Mouse (Mus musculus) skeletal muscle tissue, adult 2 months (tissue): ENCODE data around the gene Tmem236.
A peak's percentile ranks its signal among the peaks of the same experiment; 100 is the strongest.

Experiments
- DNase-seq: peaks from one replicate; pipeline ENCODE4 v3.0.0-alpha.2; 2012; ENCODE audit warnings: low read depth, low spot score

Gene Tmem236

DNA sequence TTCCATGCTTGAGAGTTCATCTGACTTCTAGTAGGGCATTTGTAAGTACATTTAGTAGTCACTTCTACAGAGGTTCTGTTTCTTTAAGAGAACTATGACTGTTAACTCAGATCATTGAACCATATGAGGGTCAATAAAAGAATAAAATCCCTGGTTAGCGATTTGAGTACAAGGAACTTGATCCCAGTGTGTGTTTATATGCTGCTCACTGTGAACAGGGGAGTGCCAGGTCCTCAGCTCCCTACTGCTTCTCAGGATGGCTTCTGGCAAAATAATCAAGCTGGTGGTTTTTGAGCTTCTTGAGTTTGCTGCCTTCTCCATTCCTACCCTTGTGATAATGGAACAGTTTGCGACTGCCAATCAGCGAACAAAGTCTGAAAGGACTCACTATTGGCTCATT is at the start of gene Tmem236:
Gene Tmem236 (plus strand): TSS at position 190 of the 400 bp plus-strand sequence.
- no peak for DNase-seq

DNA sequence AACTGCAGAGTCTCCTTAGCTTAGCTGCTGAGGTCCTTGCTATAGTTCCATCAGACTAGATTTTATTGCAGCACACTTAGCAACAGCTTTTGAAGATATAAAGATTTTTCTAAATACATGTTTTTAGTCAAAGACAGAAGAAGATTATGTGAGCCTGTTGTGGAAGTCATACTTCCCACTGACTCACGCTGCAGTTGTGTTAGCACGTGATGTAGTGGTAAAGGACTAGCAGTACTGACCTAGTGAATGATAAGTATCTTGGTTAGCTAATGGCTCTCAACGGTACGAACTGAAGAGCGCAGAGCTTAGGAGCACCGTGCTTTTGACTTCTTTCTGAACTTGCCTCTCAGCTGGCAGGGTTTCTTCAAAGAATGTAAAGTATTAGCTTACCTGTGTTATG is 47.9 kb upstream of the Tmem236 start:
- no peak for DNase-seq

DNA sequence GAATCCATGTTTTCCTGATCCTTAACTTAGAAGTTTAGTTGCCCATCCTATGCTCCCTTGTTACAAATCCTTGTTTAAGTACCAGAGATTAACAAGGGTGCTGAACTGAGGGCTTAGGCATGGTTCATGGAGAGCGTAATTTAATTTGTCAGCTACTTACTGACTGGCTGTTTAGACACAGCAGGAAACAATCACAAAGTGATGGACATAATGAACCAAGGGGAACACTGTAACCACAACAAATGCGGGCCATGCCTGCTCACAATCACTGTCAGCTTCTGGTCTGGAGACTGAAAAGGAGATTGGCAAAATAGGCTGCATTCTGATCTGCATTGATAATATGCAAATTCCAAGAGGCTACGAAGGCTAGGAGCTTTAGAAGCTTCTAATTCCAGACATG is 46.7 kb upstream of the Tmem236 start:
- DNase-seq = no peak

DNA sequence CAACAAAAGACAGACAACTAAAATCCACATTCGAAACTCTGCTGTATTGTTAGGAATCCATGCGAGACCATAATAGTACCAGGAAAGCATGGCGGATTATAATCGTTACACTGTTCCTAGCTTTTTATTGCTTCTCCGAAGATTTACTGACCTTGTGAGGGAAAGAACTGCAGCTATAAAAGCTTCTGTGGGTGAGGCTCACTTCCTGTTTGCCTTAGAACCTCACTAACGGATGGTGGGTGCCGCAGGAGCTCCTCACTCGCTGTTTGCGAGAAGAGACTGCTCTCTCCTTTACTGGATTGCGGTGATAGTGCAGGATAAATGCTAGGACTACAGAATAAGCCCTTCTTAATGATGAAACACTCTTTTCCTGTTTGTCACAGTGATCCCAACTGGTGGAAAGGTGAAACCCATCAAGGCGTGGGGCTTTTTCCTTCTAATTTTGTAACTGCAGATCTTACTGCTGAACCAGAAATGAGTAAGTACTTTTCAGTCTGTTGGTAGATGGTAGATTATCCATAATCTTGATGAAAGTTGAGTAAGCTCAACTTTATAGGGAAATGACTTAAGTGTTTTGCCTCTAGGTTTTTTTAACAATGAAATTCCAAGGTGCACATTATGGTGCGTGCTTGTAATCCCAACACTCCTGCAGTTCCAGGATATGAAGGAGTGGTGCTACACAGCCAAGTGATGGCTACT is 43.5 kb upstream of the Tmem236 start:
- no peak for DNase-seq

DNA sequence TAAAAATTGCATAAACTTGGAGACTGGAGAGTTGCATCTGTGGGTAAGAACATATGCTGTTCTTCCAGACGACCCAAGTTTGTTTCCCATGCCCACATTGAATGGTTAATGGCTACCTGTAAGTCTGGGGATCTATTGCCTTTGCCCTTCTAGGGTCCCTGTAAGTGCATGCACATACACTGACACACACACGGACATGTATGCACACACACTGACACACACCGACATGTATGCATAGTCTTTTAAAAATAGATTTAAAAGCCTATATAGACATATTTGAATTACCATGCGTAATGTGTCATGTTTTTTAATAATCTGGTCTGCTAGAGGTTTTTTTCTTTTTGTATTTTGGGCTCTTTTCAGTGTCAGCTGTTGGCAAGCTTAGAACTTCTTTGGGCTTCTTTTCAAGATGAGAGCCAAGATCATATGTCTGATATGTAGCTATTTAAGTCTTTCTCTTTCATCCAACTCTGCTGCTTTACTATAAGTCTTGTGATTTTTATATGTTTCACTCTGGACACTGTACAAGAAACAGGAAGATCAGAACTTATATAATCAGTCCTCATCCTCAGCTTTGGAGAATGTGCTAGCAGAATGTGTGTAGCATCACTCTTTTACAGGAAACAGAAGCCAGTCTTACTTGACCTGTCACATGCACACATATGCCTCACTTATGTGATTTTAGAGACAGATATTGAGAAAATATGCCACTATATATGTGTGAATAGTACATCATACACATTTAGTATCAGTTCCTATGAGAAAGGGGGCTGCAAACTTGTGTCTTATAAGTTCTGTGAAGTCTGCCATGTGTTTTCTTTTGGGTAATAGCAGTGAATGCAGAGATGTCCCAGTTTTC is 41.6 kb upstream of the Tmem236 start:
- no peak for DNase-seq

DNA sequence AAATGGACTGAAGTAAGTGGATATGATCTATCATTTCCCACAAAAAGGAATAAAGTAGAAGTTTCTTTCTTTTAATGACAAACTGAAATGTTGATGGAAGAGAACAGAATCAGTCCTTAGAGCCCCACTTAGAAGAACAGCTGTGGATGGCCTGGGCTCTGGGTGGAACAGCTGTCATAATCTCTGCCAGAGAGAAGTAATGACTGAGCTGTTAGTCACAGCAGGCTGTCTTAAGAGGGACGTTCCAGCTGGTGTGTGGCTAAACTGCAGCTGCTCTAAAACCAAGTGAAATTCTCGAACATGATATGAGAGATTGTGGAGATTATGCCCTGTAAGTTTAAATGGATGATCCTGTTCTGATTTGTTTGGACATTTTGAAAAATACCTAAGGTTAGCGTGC is 37.4 kb upstream of the Tmem236 start:
- DNase-seq = peak; percentile 38

DNA sequence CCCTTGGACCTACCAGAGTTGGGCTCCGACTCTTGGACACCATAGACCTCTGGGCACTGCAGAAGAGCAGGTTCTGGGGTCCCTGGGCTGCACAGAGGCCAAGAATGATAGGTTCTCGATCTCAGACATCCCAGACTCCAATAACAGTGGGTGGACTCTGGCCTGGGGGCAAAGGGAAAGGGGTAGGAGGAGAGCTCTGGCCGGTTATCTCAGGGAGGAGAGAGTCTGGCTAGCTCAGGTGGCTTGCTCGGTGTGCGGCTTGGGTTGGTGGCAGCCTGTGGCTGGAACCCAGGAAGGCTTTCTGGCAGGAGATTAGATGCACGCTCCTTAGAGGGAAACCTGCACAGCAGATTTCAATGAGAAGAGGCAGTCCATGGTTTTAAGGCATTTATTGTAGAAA is 34.7 kb upstream of the Tmem236 start:
- DNase-seq = no peak

DNA sequence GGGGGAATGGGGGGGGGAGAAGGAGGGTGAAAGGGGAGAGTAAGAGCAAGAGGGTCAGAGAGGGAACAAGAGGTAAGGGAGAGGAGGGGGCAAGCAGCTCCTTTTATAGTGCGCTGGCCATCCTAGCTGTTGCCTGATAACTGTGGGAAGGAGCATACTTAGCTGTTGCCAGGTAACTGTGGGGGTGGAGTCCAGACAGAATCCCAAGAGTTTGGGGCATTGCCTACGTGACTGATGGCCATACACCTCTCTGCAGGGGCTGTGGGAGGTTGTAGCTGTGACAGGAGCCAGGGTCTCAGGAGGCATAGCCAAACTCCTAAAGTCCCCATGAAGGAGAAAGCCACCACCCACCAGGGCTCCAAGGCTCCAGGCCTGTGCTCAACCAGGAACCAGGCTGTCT is 34.3 kb upstream of the Tmem236 start:
- DNase-seq = no peak

DNA sequence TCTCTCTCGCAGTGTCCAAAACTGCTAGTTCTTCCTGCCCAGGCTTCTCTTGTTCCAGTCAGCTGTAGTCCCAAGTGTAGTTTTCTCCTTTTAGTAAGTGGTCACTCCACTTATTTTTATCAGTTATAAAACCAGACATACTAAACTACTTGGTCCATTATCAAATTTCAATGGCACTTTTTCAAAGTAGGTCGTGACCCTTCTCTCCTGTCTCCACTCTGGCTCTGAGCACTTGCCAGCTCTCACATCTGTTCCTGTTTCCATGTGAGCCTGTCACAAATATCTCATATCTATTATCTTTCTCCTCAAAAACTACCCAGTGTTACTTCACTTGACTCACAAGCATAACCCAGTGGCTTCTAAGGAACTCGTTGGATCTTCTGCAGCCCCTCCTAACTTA is 29.0 kb upstream of the Tmem236 start:
- peak; percentile 69 for DNase-seq

DNA sequence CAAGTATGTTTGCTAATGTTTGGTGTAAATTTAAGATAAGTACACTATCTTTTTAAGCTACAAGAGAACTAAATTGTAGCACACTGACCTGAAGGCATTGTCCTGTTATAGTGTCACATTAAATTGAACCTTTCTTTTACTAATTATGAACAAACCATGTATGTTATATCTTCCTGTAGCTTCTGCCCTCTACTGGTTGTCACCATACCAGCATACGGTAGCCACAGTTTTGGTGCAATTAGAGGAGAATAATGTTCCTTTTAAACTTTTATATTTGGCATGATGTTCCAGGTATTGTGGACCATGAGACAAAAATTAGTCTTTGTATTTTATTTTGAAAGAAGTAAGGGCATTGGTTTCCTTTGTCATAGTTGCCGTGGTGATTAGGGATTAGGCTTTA is 27.4 kb upstream of the Tmem236 start:
- DNase-seq = no peak

DNA sequence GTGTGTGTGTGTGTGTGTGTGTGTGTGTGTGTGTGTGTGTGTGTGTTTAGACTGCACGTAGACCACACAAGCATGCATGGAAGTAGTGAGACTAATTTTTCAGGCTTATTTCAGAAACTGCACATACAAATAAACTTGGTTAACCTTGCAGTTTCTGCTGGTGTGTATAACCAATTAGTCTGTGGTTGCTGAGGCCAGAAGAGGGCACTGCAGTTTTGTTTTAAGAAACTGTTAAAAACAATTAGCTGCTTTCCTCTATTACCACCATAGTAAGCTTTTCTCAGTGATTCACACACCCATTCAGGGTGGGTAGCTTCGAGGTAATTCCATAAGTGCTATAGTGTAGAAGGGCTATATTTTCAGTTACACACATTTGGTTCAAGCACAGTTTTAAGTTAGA is 23.5 kb upstream of the Tmem236 start:
- DNase-seq = no peak

DNA sequence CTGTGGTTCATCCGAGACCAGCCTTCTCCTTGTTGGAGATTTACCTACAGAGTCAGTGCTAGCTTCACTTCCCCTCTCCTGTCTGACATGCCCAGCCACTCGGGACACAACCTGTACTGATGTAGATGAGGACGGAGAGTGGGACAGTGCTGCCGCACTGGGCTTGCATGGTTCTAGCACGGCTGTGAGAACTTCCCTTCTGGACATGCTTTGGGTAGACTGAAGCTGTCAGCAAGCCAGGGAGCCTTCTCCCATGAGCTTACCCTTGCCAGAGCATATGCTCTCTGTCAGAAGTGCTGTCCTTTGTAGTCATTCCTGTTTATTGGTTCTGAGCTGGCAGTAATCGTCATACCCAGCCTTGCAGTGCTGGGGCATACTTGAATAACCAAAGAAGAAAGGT is 22.5 kb upstream of the Tmem236 start:
- DNase-seq = no peak

DNA sequence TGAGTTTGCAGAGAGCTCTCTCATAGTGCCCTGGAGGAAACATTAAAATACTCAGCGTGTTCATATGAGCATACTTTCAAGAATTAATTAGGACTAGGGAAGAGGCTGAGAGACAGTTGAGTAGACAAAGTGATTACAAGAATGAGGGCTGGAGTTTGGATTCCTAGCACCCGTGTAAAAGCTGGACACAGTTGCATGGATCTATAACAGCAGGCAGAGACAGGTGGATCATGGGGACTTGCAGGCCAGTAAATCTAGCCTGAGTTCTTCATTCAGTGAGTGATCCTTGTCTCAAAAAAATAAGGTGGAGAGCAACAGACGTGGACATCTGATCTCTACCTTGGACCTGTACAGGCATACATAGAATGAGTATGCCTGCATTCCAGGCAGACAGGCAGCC is 15.3 kb upstream of the Tmem236 start:
- DNase-seq = no peak

DNA sequence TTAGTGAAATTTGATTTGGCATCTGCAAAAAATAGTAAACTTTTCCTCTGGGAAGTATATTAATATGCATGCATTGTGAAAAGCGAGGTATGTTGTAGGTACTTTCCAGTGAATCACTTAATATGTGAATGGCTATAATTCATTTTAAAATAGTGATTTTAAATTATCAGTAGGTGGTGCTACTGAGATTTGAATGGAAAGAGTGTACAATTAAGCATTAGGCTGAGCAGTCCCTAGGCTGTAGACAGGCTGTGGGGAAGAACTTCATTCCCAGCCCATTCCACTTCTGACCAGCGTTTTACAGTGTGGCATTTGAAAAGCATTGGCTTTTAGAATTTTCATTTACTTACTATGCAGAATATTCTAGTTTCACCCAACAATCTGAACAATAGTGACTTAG is 14.6 kb upstream of the Tmem236 start:
- DNase-seq = no peak

DNA sequence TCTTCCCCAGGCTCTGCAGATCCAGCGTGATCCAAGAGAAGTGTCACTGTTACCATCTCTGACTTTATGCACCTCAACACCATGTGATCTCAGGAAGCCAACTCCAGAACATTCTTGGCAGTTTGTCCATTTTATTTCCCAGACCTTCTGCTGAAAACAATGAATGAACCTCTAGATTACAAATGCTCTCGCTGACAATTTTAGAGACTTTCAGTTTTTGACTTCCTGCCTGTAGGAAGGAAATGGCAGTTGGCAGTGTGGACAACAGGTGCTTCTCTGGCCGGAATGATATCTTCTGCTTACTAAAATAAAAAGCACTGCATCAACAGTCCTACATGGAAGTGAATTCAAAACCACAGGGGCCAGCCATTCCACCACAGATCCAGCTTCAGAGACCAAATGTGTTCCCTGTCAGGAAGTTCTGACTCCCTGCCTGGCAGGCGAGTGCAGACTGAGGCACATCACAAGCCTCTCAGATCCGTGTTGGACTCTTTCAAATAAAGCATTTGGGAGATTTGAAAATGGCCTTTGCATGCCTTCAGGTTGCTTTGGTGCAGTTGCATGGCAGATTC is 9.8 kb upstream of the Tmem236 start:
- DNase-seq = peak; percentile 81

DNA sequence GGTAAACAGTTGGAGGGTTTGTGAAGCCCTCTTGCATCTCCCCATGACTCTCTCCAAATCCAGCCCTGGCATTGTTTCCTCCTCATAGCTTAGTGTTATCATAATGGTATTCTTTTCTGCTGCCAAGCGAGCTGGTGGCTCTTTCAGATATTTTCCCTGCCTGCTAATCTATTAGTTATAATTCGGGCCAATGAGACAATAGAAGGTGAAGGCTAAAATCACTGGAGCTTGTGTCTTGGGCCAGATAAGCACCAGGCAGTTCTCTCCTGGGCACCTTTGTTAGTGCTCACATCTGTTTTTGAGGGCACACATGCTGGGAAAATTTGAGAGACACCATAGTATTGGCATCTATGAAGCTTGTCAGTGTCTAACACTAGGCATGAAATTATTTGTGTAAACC is 9.3 kb upstream of the Tmem236 start:
- no peak for DNase-seq

DNA sequence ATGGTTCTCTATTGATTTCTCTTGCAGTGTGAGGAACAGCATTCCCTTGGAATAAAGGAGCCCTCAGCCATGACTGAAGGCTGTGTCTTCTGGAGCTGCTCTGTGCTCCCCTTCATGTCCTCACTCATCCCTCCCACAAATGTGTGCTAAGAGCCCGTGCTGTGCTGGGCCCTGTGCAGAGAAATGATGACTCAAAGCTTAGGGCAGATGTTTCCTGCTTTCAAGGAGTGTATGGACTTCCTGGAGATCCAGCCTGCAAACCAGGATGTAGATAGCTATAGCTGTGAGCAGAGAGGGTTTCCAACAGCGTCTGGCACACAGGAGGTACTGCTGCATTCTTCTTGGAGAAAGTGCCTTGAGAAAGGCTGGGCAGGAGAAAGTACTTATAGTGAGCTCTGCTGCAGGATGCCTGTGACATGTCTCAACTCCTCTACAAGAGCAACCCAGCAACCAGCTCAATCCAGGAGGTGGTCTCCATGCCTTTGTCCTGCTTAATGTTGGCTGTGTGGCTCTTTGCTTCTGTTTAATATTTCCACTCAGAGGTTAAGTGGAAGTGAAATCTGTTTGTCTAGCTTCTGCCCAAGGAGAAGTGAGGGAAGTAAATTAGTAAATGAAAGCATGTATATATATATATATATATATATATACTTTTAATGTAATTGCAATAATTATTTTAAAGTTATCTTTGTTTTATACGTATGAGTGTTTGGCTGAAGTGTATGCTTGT is 8.5 kb upstream of the Tmem236 start:
- peak; percentile 47 for DNase-seq

DNA sequence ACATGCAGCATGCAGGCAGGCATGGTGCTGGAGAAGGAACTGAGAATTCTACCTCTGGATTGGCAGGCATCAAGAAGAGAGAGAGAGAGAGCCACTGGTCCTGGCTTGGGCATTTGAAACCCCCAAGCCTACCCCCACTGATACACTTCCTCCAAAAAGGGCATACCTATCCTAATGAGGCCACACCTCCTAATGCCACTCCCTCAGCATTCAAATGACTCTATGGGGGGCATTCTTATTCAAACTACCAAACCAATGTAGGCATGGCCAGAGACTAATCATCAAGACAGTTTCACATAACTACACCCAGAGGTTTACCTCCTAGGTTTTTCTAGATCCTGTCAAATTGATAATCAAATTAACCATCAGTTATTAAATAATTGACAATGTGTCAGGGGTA is 6.6 kb upstream of the Tmem236 start:
- no peak for DNase-seq

DNA sequence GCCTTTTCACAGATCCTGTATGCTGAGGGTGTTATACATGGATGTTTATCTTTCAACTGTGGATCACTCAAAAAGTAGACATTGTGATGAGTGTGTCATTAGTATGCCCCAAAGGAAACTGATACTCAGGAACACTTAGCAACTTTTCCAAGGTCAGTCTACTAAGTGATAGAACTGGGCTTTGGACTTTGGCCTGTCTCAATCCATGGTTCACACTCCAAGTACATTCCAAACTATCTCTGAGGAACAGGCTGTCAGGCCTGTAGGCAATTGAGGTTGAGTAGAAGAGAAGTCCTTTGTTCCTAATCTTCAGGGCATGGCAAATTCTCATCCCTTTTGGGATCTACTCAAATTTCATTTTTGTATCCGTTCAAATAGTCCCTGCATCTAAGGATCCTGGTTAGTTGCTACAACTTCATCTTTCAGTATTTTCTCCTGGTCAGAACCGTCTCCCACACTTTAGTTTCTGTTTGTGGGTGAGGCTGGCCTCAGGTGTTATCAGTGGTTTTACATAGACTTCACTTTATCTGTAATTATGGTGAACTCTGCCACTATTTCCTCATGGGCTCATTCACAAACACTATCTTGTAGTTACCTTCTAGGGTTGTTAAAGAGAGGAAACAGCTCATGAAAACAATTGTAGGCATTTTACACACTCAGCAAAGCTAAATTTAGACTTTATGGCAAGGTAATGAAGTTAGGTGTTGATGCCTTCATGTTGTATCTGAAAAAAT is 2.3 kb downstream of the Tmem236 start:
- no peak for DNase-seq

DNA sequence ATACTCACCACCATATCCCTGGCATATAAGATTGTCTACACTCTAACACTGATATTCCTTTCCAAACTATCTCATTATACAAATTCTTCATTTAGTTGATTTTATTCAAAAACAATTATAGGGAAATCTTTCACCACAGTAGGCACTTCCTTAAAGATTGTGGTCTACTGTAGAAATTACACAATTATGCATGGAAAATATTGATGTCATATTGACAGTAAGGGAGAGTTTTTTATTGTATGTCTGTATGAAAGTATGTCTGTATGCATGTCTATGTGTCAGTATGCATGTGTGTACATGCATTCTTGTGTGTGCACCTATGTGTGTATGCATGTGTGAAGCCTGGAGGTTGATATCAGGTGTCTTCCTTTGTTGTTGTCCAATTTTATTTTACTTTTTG is 10.1 kb downstream of the Tmem236 start:
- DNase-seq = no peak

DNA sequence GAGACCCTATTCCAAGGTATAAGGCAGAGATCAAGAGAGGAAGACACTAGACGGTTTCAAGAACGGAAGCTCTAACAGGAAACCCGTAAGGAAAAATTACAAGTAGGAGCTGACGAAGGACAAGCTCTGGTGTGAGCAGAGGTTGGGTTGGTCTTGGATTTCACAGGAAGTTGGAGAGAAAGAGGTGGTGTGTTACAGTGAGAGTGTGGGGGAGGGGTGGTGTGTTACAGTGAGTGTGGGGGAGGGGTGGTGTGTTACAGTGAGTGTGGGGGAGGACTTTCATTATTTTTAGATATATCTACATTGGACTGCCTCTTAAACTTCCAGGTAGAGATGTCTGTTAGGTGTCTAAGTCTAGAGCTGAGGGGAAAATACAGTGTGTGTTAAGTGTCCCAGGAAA is 16.4 kb downstream of the Tmem236 start:
- no peak for DNase-seq

DNA sequence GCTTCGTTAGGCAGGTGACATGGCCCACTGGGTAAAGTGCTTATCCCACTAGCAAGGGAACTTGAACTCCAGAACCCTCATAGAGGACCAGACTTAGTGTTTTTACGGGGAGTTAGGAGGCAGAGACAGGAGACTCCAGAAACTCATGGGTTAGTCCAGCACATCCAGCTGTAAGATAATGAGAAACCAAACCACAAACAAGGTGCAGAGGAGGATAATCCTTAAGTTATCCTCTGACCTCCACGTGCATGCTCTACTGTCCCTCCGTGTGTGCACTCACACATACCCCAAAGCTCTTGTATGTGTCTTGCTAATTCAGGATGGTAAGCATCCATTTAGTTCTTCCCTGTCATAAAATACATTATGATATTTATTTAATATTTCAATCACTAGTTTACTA is 17.3 kb downstream of the Tmem236 start:
- DNase-seq = no peak
